Mouse (Mus musculus): ENCODE measurements around the gene Cab39.

DNA sequence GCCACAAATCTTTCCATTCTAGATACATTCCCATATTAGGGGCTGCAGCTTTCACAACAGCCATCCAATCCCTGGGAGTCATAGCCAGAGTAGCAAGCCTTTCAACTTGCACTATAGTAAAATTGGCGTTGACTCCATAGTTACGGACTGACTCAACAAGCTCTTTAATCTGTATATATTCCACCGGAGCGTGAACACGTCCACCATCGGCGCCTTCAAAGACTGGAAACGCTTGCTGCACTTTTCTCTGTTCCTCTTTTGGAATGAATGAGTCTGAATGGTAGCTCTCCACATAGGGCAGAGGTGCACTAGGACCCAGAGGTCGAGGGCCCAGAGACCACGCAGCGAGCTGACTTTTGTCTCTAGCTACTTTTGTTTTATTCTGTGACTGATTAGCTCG is 88.8 kb downstream of the Cab39 start:
- TF ChIP-seq CTCF (IDR thresholded peaks at IDR 0.05; ENCODE audit: borderline replicate concordance, insufficient read depth, low read length) (no peak), POLR2A (IDR thresholded peaks at IDR 0.05; ENCODE audit: low read depth, low read length) (no peak)
